Mouse (Mus musculus) limb, embryonic 14.5 days (tissue): Measurements from ENCODE around the gene Tmod1. TPM values are rescaled to one million over a fixed set of nuclear protein-coding genes. Genes with fewer than 3 reads are reported as not detected.

ENCODE experiments used
- ATAC-seq: fragments of 200-750 bp; cut with Nextera tagmentation; 2 replicates; pipeline ENCODE4 v1.8.0; 2017; ENCODE audit warnings: low read depth, moderate number of reproducible peaks, moderate TSS enrichment; ENCODE audit not compliant: low FRiP score
- DNase-seq: peaks from one replicate; pipeline ENCODE4 v3.0.0-alpha.2; 2015; ENCODE audit warnings: low spot score
- H3K27ac ChIP-seq: fragments of 300-500 bp; sonication (generic); replicated peaks from 2 replicates; pipeline ENCODE4 v1.5.1; 2014; ENCODE audit warnings: low read depth, mild to moderate bottlenecking, low read length, moderate library complexity, mixed read lengths
- H3K27me3 ChIP-seq: fragments of 300-500 bp; sonication (generic); 2 replicates; pipeline ENCODE4 v1.6.1; 2014; ENCODE audit warnings: low read length, mixed read lengths; ENCODE audit not compliant: control insufficient read depth, insufficient read depth
- H3K36me3 ChIP-seq: fragments of 300-500 bp; sonication (generic); 2 replicates; pipeline ENCODE4 v1.6.1; 2014; ENCODE audit warnings: mild to moderate bottlenecking, low read length, moderate library complexity, mixed read lengths; ENCODE audit not compliant: control insufficient read depth, insufficient read depth
- H3K4me1 ChIP-seq: fragments of 300-500 bp; sonication (generic); 2 replicates; pipeline ENCODE4 v1.6.1; 2014; ENCODE audit warnings: antibody characterized with exemption, low read length, mixed read lengths; ENCODE audit not compliant: control insufficient read depth, insufficient read depth
- H3K4me2 ChIP-seq: fragments of 300-500 bp; sonication (generic); replicated peaks from 2 replicates; pipeline ENCODE4 v1.6.1; 2014; ENCODE audit warnings: low read depth, mild to moderate bottlenecking, low read length, moderate library complexity; ENCODE audit not compliant: severe bottlenecking
- H3K4me3 ChIP-seq: fragments of 300-500 bp; sonication (generic); replicated peaks from 2 replicates; pipeline ENCODE4 v1.5.1; 2014; ENCODE audit warnings: low read length
- H3K9ac ChIP-seq: fragments of 300-500 bp; sonication (generic); 2 replicates; pipeline ENCODE4 v1.6.1; 2014; ENCODE audit warnings: mild to moderate bottlenecking, low read depth, low read length, moderate library complexity; ENCODE audit not compliant: severe bottlenecking
- H3K9me3 ChIP-seq: fragments of 300-500 bp; sonication (generic); 2 replicates; pipeline ENCODE4 v1.6.1; 2016; ENCODE audit warnings: low read length; ENCODE audit not compliant: control insufficient read depth
- POLR2A ChIP-seq: fragments of 200-500 bp; IDR thresholded peaks from 2 replicates; pipeline ENCODE4 v1.8.0; 2012; ENCODE audit warnings: inconsistent platforms, mild to moderate bottlenecking, moderate library complexity, borderline replicate concordance; ENCODE audit not compliant: insufficient read depth, insufficient read length; ENCODE audit errors: extremely low read depth
- WGBS: fragments of 180-500 bp; shearing (Covaris S2); extraction: QIAGEN DNeasy Blood & Tissue Kit; methylation state at CpG from one replicate; pipeline ENCODE4 v1.1.7; 2014; 5-methylcytosine and 5-hydroxymethylcytosine counted together
- polyA plus RNA-seq, 2 experiments: library from polyadenylated mRNA; depleted of rRNA in 1 of 2; stranded (reverse) in 1 of 2; unstranded in 1 of 2; fragments of >200 nt; fragmentation: Nextera tagmentation in 1 of 2; extraction: Ambion mirVana in 1 of 2; gene quantifications; 2 replicates each; pipeline versions ENCODE4 v1.2.1 to v1.2.3; 2012 to 2014

The Tmod1 gene
- polyA plus RNA-seq, 2 experiments, result 10.8 to 15.8 TPM

DNA sequence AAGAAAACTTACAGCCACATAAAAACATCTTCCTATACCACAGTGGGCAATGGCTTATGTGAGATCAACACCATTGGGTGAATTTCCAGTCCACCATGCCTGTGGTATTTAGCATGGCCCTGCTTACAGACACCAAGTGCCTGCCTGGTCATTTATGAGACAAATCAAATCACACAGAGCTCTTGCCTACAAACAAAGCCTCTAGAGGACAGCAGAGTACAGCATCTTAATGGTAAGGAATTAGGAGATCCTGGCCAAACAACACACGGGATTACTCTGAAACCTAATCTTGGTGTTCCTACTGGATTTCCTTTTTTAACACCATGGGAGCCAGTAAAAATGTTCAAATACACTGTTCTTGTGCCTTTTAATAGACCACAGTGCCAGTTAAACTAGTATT, 76.6 kb downstream of the Tmod1 start:
- no peak overlapping the region for H3K4me2 ChIP-seq
- H3K4me1 ChIP-seq, result no peaks in the 10 kb centered on the region
- TF ChIP-seq POLR2A, result no peak
- 68% methylated on average over 1 of the region's 1 CpGs for WGBS
- no peak overlapping the region for H3K9ac ChIP-seq
- ATAC-seq, result no peak
- no peaks in the 10 kb centered on the region for H3K9me3 ChIP-seq
- DNase-seq, result no peak
- no peak overlapping the region for H3K4me3 ChIP-seq
- H3K36me3 ChIP-seq, result peaks cover 69% of the 10 kb centered on the region
- no peaks in the 10 kb centered on the region for H3K27me3 ChIP-seq
- no peak overlapping the region for H3K27ac ChIP-seq

DNA sequence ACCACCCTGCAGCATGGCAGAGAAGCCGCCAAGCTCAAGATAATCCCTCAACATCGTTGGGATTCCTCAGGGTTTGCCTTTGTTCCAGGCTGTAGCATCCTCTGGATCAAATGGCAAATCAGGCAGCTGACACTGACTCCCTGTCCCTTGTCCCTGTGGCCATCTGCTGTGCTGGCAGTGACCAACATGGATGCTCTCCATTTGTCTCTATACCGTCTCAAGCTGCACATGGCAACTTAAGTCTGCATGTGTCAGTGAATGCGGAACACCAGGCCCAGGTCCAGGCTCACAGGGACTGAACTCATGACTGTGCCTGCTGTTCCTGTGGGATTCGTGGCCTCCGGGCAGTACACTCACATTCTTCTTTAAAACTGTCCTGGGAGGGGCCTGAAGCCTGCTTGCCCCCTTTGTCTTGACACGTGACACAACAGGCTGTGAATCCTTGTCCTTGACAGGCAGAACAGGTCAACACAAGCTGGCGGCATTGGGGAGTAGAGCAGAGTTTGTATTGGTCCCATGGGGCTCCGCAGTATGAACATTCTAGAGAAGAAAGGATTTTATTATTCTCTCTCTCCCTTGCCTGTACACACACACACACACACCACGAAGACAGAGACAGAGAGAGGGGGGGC, 77.9 kb downstream of the Tmod1 start:
- Histone ChIP-seq H3K27ac (no peak overlapping the region), H3K27me3 (no peaks in the 10 kb centered on the region), H3K36me3 (peaks cover 83% of the 10 kb centered on the region), H3K4me1 (no peaks in the 10 kb centered on the region), H3K4me2 (no peak overlapping the region), H3K4me3 (no peak overlapping the region), H3K9me3 (no peaks in the 10 kb centered on the region), H3K9ac (no peak overlapping the region)
- 81% methylated on average over 10 of the region's 10 CpGs for WGBS
- TF ChIP-seq POLR2A, result no peak
- ATAC-seq (peak; percentile 56; the same call in 1 of the 2 replicates), DNase-seq (peak; percentile 38)

DNA sequence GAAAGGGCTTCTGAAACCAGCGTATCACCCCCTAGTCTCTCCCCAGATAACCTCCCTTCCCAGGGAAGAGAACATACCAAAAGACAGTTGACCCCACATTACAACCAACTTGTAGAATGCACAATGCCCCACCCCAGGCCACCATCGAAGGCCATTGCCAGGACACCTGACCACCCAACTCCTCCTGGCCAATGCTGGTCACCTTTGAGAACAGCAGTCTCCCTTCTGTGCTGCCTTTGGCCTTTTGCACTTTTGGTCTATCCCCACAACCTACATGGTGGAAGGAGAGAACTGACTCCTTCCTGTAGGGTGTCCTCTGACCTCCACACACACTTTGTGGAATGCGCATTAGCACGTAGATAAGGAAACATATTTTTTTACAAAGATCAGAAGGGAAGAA, 78.8 kb downstream of the Tmod1 start:
- Histone ChIP-seq H3K4me3 (no peak overlapping the region), H3K4me1 (no peaks in the 10 kb centered on the region), H3K36me3 (peaks cover 91% of the 10 kb centered on the region), H3K4me2 (no peak overlapping the region), H3K9ac (no peak overlapping the region), H3K9me3 (no peaks in the 10 kb centered on the region), H3K27ac (no peak overlapping the region), H3K27me3 (no peaks in the 10 kb centered on the region)
- no peak for TF ChIP-seq POLR2A
- ATAC-seq (no peak), DNase-seq (no peak)
- 96% methylated on average over 4 of the region's 4 CpGs for WGBS

DNA sequence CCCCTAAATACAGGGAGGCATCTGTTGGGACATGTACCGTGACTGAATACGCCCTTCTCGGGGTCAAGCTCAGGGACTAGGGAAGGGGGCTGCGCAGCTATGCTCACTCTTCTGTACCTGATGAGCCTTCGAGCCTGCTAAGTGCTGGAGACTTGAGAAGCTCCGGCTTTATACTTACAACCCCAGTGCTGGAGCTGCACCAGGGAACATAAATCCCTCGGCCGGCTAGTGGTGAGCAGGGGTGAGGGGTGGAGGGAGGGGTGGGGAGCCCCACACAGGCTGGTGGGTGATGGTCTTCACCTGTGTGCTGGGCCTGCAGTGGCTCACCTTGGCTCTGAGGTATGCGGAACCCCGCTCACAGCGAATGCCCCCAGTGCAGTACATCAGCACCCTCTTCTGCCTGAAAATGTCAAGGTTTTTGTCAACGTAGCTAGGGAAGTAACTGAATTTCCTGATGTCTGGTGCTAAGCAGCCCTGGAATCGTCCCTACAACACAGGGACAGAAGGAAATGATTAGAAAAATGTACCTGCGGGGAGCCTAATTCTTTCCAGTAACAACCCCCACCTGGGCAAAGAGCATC, 80.9 kb downstream of the Tmod1 start:
- Histone ChIP-seq H3K4me1 (no peaks in the 10 kb centered on the region), H3K4me3 (no peak overlapping the region), H3K4me2 (no peak overlapping the region), H3K27ac (no peak overlapping the region), H3K36me3 (peaks cover 91% of the 10 kb centered on the region), H3K9me3 (no peaks in the 10 kb centered on the region), H3K27me3 (no peaks in the 10 kb centered on the region), H3K9ac (no peak overlapping the region)
- DNase-seq (no peak), ATAC-seq (no peak)
- WGBS, result 89% methylated on average over 14 of the region's 14 CpGs
- TF ChIP-seq POLR2A, result no peak

DNA sequence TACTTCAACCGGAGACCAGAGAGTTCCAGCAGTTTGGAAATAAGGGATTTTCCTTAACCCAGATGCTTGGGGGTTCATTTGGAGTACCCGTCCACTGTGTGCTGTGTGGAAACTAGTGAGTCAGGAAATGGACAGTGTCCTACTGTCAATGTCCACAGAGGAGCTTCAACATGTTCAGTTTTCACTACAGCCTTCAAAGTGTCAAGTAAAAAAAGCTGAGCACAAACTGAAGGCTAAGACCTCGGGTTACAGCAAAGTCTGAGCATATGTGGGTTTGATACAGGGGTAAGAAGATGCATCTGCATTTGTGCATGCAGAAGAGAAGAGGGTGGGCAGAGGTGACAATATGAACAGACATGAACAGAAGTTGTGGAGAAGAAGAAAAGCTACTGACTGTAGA, 82.0 kb downstream of the Tmod1 start:
- no peak for TF ChIP-seq POLR2A
- WGBS, result 82% methylated on average over 3 of the region's 3 CpGs

DNA sequence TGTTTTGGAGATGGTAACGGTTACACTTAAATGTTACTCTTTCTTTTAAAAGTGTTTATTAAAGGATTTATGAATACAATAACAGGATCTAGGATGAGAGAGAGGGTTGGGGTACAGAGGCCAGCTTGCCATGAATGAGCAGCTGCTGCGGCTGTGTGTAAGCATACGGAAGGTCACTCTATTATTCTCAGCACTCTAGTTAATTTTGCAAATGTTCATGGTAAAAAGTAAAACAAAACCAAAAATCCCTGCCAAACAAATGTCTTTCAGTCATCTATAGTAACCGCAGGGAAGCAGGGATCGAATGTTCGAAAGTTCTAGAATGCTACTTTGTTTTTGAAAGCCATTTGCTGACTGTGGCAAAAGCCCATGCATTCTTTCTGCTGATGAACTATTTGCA, 84.6 kb downstream of the Tmod1 start:
- DNase-seq, result no peak
- 96% methylated on average over 6 of the region's 6 CpGs for WGBS

More for the DNA sequence above, 82.0 kb downstream of the Tmod1 start:
- ATAC-seq (no peak), DNase-seq (no peak)
- Histone ChIP-seq H3K4me1 (no peaks in the 10 kb centered on the region), H3K36me3 (peaks cover 93% of the 10 kb centered on the region), H3K4me2 (no peak overlapping the region), H3K9ac (no peak overlapping the region), H3K27ac (no peak overlapping the region), H3K27me3 (no peaks in the 10 kb centered on the region), H3K9me3 (no peaks in the 10 kb centered on the region), H3K4me3 (no peak overlapping the region)

More for the DNA sequence above, 84.6 kb downstream of the Tmod1 start:
- no peak overlapping the region for H3K4me3 ChIP-seq
- no peak for TF ChIP-seq POLR2A
- H3K4me2 ChIP-seq, result no peak overlapping the region
- no peak for ATAC-seq
- peaks cover 86% of the 10 kb centered on the region for H3K36me3 ChIP-seq
- H3K9ac ChIP-seq, result no peak overlapping the region
- no peaks in the 10 kb centered on the region for H3K9me3 ChIP-seq
- no peaks in the 10 kb centered on the region for H3K27me3 ChIP-seq
- no peak overlapping the region for H3K27ac ChIP-seq
- no peaks in the 10 kb centered on the region for H3K4me1 ChIP-seq
